Mouse (Mus musculus) bone marrow macrophage, adult 2 months (primary cell): Measurements from ENCODE around the gene Ogfod1. TPM values are rescaled to one million over a fixed set of nuclear protein-coding genes. Genes with fewer than 3 reads are reported as not detected.

ENCODE experiments used
- H3K27ac ChIP-seq: 2 replicates; pipeline ENCODE4 v1.5.1; 2012; ENCODE audit warnings: low read depth, low read length; ENCODE audit not compliant: insufficient read depth
- H3K4me1 ChIP-seq: 2 replicates; pipeline ENCODE4 v1.6.1; 2012; ENCODE audit warnings: low read length; ENCODE audit not compliant: control insufficient read depth, insufficient read depth
- H3K4me3 ChIP-seq: 2 replicates; pipeline ENCODE4 v1.5.1; 2012; ENCODE audit warnings: mild to moderate bottlenecking, low read length, moderate library complexity; ENCODE audit not compliant: insufficient read depth
- CTCF ChIP-seq: IDR thresholded peaks from 2 replicates; pipeline ENCODE4 v1.5.1; 2012; ENCODE audit warnings: low read depth, mild to moderate bottlenecking, low read length, moderate library complexity
- POLR2A ChIP-seq: IDR thresholded peaks from 2 replicates; pipeline ENCODE4 v1.6.1; 2012; ENCODE audit warnings: mild to moderate bottlenecking, low read depth, low read length, borderline replicate concordance
- polyA plus RNA-seq: library from polyadenylated mRNA; stranded (reverse); fragments of >200 nt; gene quantifications from 2 replicates; pipeline ENCODE4 v1.2.4, GENCODE M21; 2012; ENCODE audit not compliant: missing spikeins, insufficient read depth, insufficient read length

Gene Ogfod1
- polyA plus RNA-seq, result 14.9 and 15.7 TPM in 2 replicates

- peak within 1 kb of the TSS; percentile 57 for H3K27ac ChIP-seq
- H3K4me3 ChIP-seq, result peak within 1 kb of the TSS; percentile 94
- TF ChIP-seq CTCF (no peak), POLR2A (no peak)
- H3K4me1 ChIP-seq, result peaks cover 23% of the 10 kb centered on the region
These were observed at the start of gene Ogfod1, which contains the start of gene Nudt21 for GRCm38 (mm10) chr8:94036944-94037524. Gene Ogfod1 (plus strand): TSS chr8:94037198. Gene Nudt21 (minus strand): TSS chr8:94037031.

- Histone ChIP-seq H3K27ac (no peak overlapping the region), H3K4me1 (peaks cover 3% of the 10 kb centered on the region; the same call in 1 of the 2 replicates), H3K4me3 (no peak overlapping the region)
- no peak for TF ChIP-seq POLR2A
- TF ChIP-seq CTCF, result no peak
These were observed 47.3 kb upstream of the Ogfod1 start for GRCm38 (mm10) chr8:93989739-93990138.

GRCm38 (mm10) chr8:93998961-93999360 is 38.0 kb upstream of the Ogfod1 start:
- no peaks in the 10 kb centered on the region for H3K4me1 ChIP-seq
- TF ChIP-seq CTCF (no peak), POLR2A (no peak)
- no peak overlapping the region for H3K27ac ChIP-seq
- no peak overlapping the region for H3K4me3 ChIP-seq

GRCm38 (mm10) chr8:94004139-94004538 is 32.9 kb upstream of the Ogfod1 start:
- Histone ChIP-seq H3K4me1 (peaks cover 7% of the 10 kb centered on the region), H3K4me3 (no peak overlapping the region), H3K27ac (no peak overlapping the region)
- TF ChIP-seq CTCF, result no peak
- TF ChIP-seq POLR2A, result no peak

- Histone ChIP-seq H3K27ac (no peak overlapping the region), H3K4me1 (peaks cover 12% of the 10 kb centered on the region), H3K4me3 (no peak overlapping the region)
- TF ChIP-seq CTCF (no peak), POLR2A (no peak)
These were observed 27.7 kb upstream of the Ogfod1 start for GRCm38 (mm10) chr8:94009243-94009845.

GRCm38 (mm10) chr8:94010101-94010705 is 26.8 kb upstream of the Ogfod1 start:
- no peak overlapping the region for H3K27ac ChIP-seq
- TF ChIP-seq POLR2A (no peak), CTCF (no peak)
- no peak overlapping the region for H3K4me3 ChIP-seq
- peaks cover 12% of the 10 kb centered on the region for H3K4me1 ChIP-seq

- TF ChIP-seq POLR2A (no peak), CTCF (no peak)
- Histone ChIP-seq H3K27ac (peak overlapping the region; percentile 50), H3K4me1 (peaks cover 12% of the 10 kb centered on the region), H3K4me3 (peak overlapping the region; percentile 77)
These were observed 25.7 kb upstream of the Ogfod1 start for GRCm38 (mm10) chr8:94011076-94012012.

- H3K4me3 ChIP-seq, result peak within 1 kb of the TSS; percentile 77
- H3K27ac ChIP-seq, result peak within 1 kb of the TSS; percentile 73
- no peak for TF ChIP-seq POLR2A
- no peak for TF ChIP-seq CTCF
- H3K4me1 ChIP-seq, result peaks cover 12% of the 10 kb centered on the region
These were observed 24.7 kb upstream of the Ogfod1 start, which contains the start of gene Amfr for GRCm38 (mm10) chr8:94012013-94012951. Gene Amfr (minus strand): TSS chr8:94012842.

GRCm38 (mm10) chr8:94013026-94013612 is 23.9 kb upstream of the Ogfod1 start:
- peaks cover 7% of the 10 kb centered on the region for H3K4me1 ChIP-seq
- no peak for TF ChIP-seq CTCF
- TF ChIP-seq POLR2A, result no peak
- H3K27ac ChIP-seq, result no peak overlapping the region
- H3K4me3 ChIP-seq, result peak overlapping the region; percentile 77
